8 mouse cellular contexts compared by ENCODE assay signal in genomic region chr17:66510221-66510683, GRCm38 (mm10). TPM values are rescaled to one million over a fixed set of nuclear protein-coding genes. Genes with fewer than 3 reads are reported as not detected.
DNase-seq lines count a peak whose midpoint lies in the region; ATAC-seq lines count a peak whose summit lies in the region.

No protein-coding gene starts in this region.

- H3K27ac ChIP-seq in kidney, embryonic 14.5 days (ENCODE audit: low read depth, low read length): no peak overlapping the region
- H3K27ac ChIP-seq in heart, embryonic 10.5 days: peak overlapping the region; percentile 52; the same call in 1 of the 2 replicates
- no peak overlapping the region for H3K27ac ChIP-seq in limb, embryonic 15.5 days

- 37% methylated on average over 10 of the region's 10 CpGs for WGBS in kidney, embryonic 14.5 days
- WGBS in heart, embryonic 10.5 days: 26% methylated on average over 10 of the region's 10 CpGs
- 49% methylated on average over 10 of the region's 10 CpGs for WGBS in limb, embryonic 15.5 days

- H3K36me3 ChIP-seq in kidney, embryonic 14.5 days (ENCODE audit: control insufficient read depth, insufficient read depth, low read length): peaks cover 11% of the 10 kb centered on the region
- peaks cover 13% of the 10 kb centered on the region for H3K36me3 ChIP-seq in heart, embryonic 10.5 days
- H3K36me3 ChIP-seq in limb, embryonic 15.5 days: peaks cover 18% of the 10 kb centered on the region

- no peak overlapping the region for H3K4me3 ChIP-seq in kidney, embryonic 14.5 days (ENCODE audit: low read length)
- H3K4me3 ChIP-seq in heart, embryonic 10.5 days: no peak overlapping the region
- no peak overlapping the region for H3K4me3 ChIP-seq in limb, embryonic 15.5 days

- peaks cover 9% of the 10 kb centered on the region; the same call in 1 of the 2 replicates for H3K4me1 ChIP-seq in kidney, embryonic 14.5 days (ENCODE audit: control insufficient read depth, insufficient read depth, low read length)
- peaks cover 29% of the 10 kb centered on the region for H3K4me1 ChIP-seq in heart, embryonic 10.5 days
- peaks cover 12% of the 10 kb centered on the region; the same call in 1 of the 2 replicates for H3K4me1 ChIP-seq in limb, embryonic 15.5 days

- no peak for DNase-seq in kidney, adult 9 months
- DNase-seq in adrenal gland, adult (ENCODE audit: inconsistent age in 2 of 2, low spot score in 1 of 2): peak; percentile 88 to 92
- peak; percentile 82 for DNase-seq in heart, embryonic 10.5 days (ENCODE audit: low spot score)
- peak; percentile 61 for DNase-seq in ovary, postnatal 36 days (ENCODE audit: low spot score)
- DNase-seq in left cerebral cortex, postnatal 25 days (ENCODE audit: low spot score in 2 of 2): no peak
- no peak for DNase-seq in left cerebral cortex, adult 18-20 months (ENCODE audit: low spot score in 2 of 2)

- intact Hi-C loops in left cerebral cortex, postnatal 25 days (cut with DNase I): no loop called here

- H3K9me3 ChIP-seq in kidney, embryonic 14.5 days (ENCODE audit: control insufficient read depth, low read length): no peaks in the 10 kb centered on the region
- no peaks in the 10 kb centered on the region for H3K9me3 ChIP-seq in heart, embryonic 10.5 days
- H3K9me3 ChIP-seq in limb, embryonic 15.5 days: no peaks in the 10 kb centered on the region

- no peaks in the 10 kb centered on the region for H3K27me3 ChIP-seq in kidney, embryonic 14.5 days (ENCODE audit: control insufficient read depth, insufficient read depth, low read length)
- H3K27me3 ChIP-seq in heart, embryonic 10.5 days (ENCODE audit: insufficient read depth, poor library complexity, severe bottlenecking): no peaks in the 10 kb centered on the region
- H3K27me3 ChIP-seq in limb, embryonic 15.5 days: no peaks in the 10 kb centered on the region

- no peak overlapping the region for H3K4me2 ChIP-seq in kidney, embryonic 14.5 days (replicated peaks; ENCODE audit: low read depth, low read length)
- H3K4me2 ChIP-seq in limb, embryonic 15.5 days: no peak overlapping the region

- peak; percentile 29; the same call in 1 of the 2 replicates for ATAC-seq in kidney, embryonic 14.5 days (ENCODE audit: low FRiP score, low TSS enrichment)
- ATAC-seq in limb, embryonic 15.5 days (ENCODE audit: insufficient number of reproducible peaks, low FRiP score, low TSS enrichment, low read depth): peak; percentile 38; the same call in 1 of the 2 replicates

- H3K9ac ChIP-seq in kidney, embryonic 14.5 days (ENCODE audit: low read depth, low read length): no peak overlapping the region
- no peak overlapping the region for H3K9ac ChIP-seq in limb, embryonic 15.5 days

RNA-seq across cellular contexts. Expression of gene Rab12, which starts 9.3 kb away (rescaled TPM):
- 48.0 and 55.2 TPM in 2 replicates for polyA plus RNA-seq in kidney, embryonic 14.5 days (2014; fragmentation: Nextera tagmentation; extraction: Ambion mirVana)
- 41.4 and 46.3 TPM in 2 replicates for polyA plus RNA-seq in heart, embryonic 10.5 days (2016; fragmentation: Nextera tagmentation; extraction: Ambion mirVana)
- 39.7 and 48.6 TPM in 2 replicates for polyA plus RNA-seq in limb, embryonic 15.5 days (2015; fragmentation: Nextera tagmentation; extraction: Ambion mirVana)
- 100 to 1,000 TPM; 118 to 120 TPM for total RNA-seq in left cerebral cortex, postnatal 25 days (2021)
- total RNA-seq in left cerebral cortex, adult 18-20 months (2021): 100 to 1,000 TPM; 113 to 120 TPM

Comparison
In these comparisons a context has a peak if more than half of its experiments do, and no peak if none do; other contexts are left out.
1. DNase-seq: peak in adrenal gland, adult (2 of 2), heart, embryonic 10.5 days (single experiment) and ovary, postnatal 36 days (single experiment); none in kidney, adult 9 months (single experiment), left cerebral cortex, postnatal 25 days (0 of 2) and left cerebral cortex, adult 18-20 months (0 of 2).